Mouse (Mus musculus) left cerebral cortex, adult 2 months (tissue): ENCODE results near the gene Manba. TPM values are rescaled to one million over a fixed set of nuclear protein-coding genes. Genes with fewer than 3 reads are reported as not detected.

ENCODE experiments used
- DNase-seq, 2 experiments: peaks; one replicate each; pipeline ENCODE4 v3.0.0; 2021 to 2022; ENCODE audit warnings: low spot score in 2 of 2, mixed read lengths in 1 of 2; ENCODE audit errors: extremely low spot score in 1 of 2
- H3K27ac ChIP-seq: fragments of 200-600 bp; 2 replicates; pipeline ENCODE4 v1.8.1; 2022
- H3K4me3 ChIP-seq: fragments of 200-600 bp; 2 replicates; pipeline ENCODE4 v1.8.1; 2022
- CTCF ChIP-seq: fragments of 200-600 bp; IDR thresholded peaks from 2 replicates; pipeline ENCODE4 v1.8.1; 2022; ENCODE audit warnings: antibody characterized with exemption, mild to moderate bottlenecking, moderate library complexity
- intact Hi-C: fragments of 180-260 bp; cut with DNase I; formaldehyde crosslinking; loops from one replicate; pipeline ENCODE4 v1.15.1; 2025
- total RNA-seq, 2 experiments: library from RNA; stranded (reverse); gene quantifications; 2 replicates each; pipeline ENCODE4 v1.2.3; 2021

The Manba gene
- total RNA-seq, 2 experiments from 2014 or later = 8.9 to 15.5 TPM

- H3K27ac ChIP-seq = no peak overlapping the region
- no peak for DNase-seq
- no peak overlapping the region for H3K4me3 ChIP-seq
- intact Hi-C loops = no loop called here
- TF ChIP-seq CTCF = no peak
Measured at GRCm38 (mm10) chr3:135616730-135617129, 131.3 kb downstream of the Manba start.

Other genes with a start within 250 kb of the Manba start
- 1 to 10 TPM; 3.2 to 4.0 TPM for gene Bdh2, start 204.4 kb upstream of the Manba start, total RNA-seq
- gene Slc9b2, start 177.9 kb upstream of the Manba start, total RNA-seq = 1 to 10 TPM; 3.8 to 4.0 TPM
- under 1 TPM in 1 of 2 experiments, not detected in 1; 0.52 TPM for gene Slc9b1, start 137.6 kb upstream of the Manba start, total RNA-seq
- gene Cisd2, start 61.7 kb upstream of the Manba start, total RNA-seq = 10 to 100 TPM; 38.7 to 39.3 TPM
- gene Ube2d3, start 47.5 kb upstream of the Manba start, total RNA-seq = 100 to 1,000 TPM; 225 to 229 TPM
- 10 to 100 TPM; 20.8 to 24.4 TPM for gene Nfkb1, start 205.9 kb downstream of the Manba start, total RNA-seq